10 mouse cellular contexts compared by ENCODE assay signal in genomic region chr6:83502656-83503055, GRCm38 (mm10). TPM values are rescaled to one million over a fixed set of nuclear protein-coding genes. Genes with fewer than 3 reads are reported as not detected.
DNase-seq lines count a peak whose midpoint lies in the region; ATAC-seq lines count a peak whose summit lies in the region.
"Had no signal": no experiment of that assay in that cellular context is flagged by ENCODE, and none has a peak within 500 bp of the region (broad histone marks: within the 10 kb centered on the region; RNA-seq: fewer than 3 reads in every experiment).

No protein-coding gene starts in this region.

- H3K27me3 ChIP-seq in hindbrain, embryonic 10.5 days (ENCODE audit: insufficient read depth, poor library complexity, severe bottlenecking): no peaks in the 10 kb centered on the region
- no peaks in the 10 kb centered on the region for H3K27me3 ChIP-seq in midbrain, embryonic 10.5 days (ENCODE audit: low read depth, poor library complexity, severe bottlenecking)
- H3K27me3 ChIP-seq: limb, embryonic 15.5 days had no signal

- peaks cover 23% of the 10 kb centered on the region for H3K4me1 ChIP-seq in hindbrain, embryonic 10.5 days (replicated peaks)
- H3K4me1 ChIP-seq in midbrain, embryonic 10.5 days: peaks cover 18% of the 10 kb centered on the region

- peak; percentile 29 for ATAC-seq in frontal cortex, adult (ENCODE audit: low TSS enrichment)

- H3K4me3 ChIP-seq in hindbrain, embryonic 10.5 days: no peak overlapping the region
- no peak overlapping the region for H3K4me3 ChIP-seq in midbrain, embryonic 10.5 days
- H3K4me3 ChIP-seq: limb, embryonic 15.5 days had no signal

- peaks cover 4% of the 10 kb centered on the region; the same call in 1 of the 2 replicates for H3K9me3 ChIP-seq in hindbrain, embryonic 10.5 days
- no peaks in the 10 kb centered on the region; the same call in 1 of the 2 replicates for H3K9me3 ChIP-seq in midbrain, embryonic 10.5 days (replicated peaks)
- H3K9me3 ChIP-seq: limb, embryonic 15.5 days had no signal

- DNase-seq in frontal cortex, postnatal 10 days (ENCODE audit: low spot score in 2 of 2): no peak
- DNase-seq in lung, adult 18-20 months: peak; percentile 51 to 71
- DNase-seq in lung, postnatal 14 days: no peak
- DNase-seq in heart, adult 9 months (ENCODE audit: low spot score in 2 of 2): peak; percentile 33 to 35
- peak; percentile 56 for DNase-seq in right cerebral cortex, postnatal 25 days
- DNase-seq in hindbrain, embryonic 10.5 days (ENCODE audit: low spot score): no peak
- no peak for DNase-seq in midbrain, embryonic 10.5 days (ENCODE audit: low spot score)
- DNase-seq: kidney, adult 18-20 months had no signal

- H3K27ac ChIP-seq in hindbrain, embryonic 10.5 days: no peak overlapping the region
- H3K27ac ChIP-seq in midbrain, embryonic 10.5 days (replicated peaks): no peak overlapping the region
- H3K27ac ChIP-seq: limb, embryonic 15.5 days had no signal

- H3K36me3 ChIP-seq in hindbrain, embryonic 10.5 days: peaks cover 29% of the 10 kb centered on the region; the same call in 1 of the 2 replicates
- peaks cover 22% of the 10 kb centered on the region for H3K36me3 ChIP-seq in midbrain, embryonic 10.5 days

- 84% methylated on average over 3 of the region's 3 CpGs for WGBS in hindbrain, embryonic 10.5 days
- 79% methylated on average over 3 of the region's 3 CpGs for WGBS in midbrain, embryonic 10.5 days

RNA-seq across cellular contexts. Expression of gene Dguok, which starts 4.1 kb away (rescaled TPM):
- 61.3 and 68.8 TPM in 2 replicates for polyA plus RNA-seq in hindbrain, embryonic 10.5 days (2016; fragmentation: Nextera tagmentation; extraction: Ambion mirVana)
- polyA plus RNA-seq in midbrain, embryonic 10.5 days (2016; fragmentation: Nextera tagmentation; extraction: Ambion mirVana): 60.3 and 61.7 TPM in 2 replicates

RNA-seq across cellular contexts. Expression of gene Actg2, which starts 33.4 kb away (rescaled TPM):
- 0.92 and 2.1 TPM in 2 replicates for polyA plus RNA-seq in hindbrain, embryonic 10.5 days (2016; fragmentation: Nextera tagmentation; extraction: Ambion mirVana)
- polyA plus RNA-seq in midbrain, embryonic 10.5 days (2016; fragmentation: Nextera tagmentation; extraction: Ambion mirVana): 0.49 and 1.9 TPM in 2 replicates

RNA-seq across cellular contexts. Expression of gene Tet3, which starts 43.8 kb away (rescaled TPM):
- 51.1 and 56.5 TPM in 2 replicates for polyA plus RNA-seq in hindbrain, embryonic 10.5 days (2016; fragmentation: Nextera tagmentation; extraction: Ambion mirVana)
- 45.1 and 51.0 TPM in 2 replicates for polyA plus RNA-seq in midbrain, embryonic 10.5 days (2016; fragmentation: Nextera tagmentation; extraction: Ambion mirVana)

Comparison
In these comparisons a context has a peak if more than half of its experiments do, and no peak if none do; other contexts are left out.
1. DNase-seq: peak in lung, adult 18-20 months (2 of 2), heart, adult 9 months (2 of 2) and right cerebral cortex, postnatal 25 days (single experiment); none in frontal cortex, postnatal 10 days (0 of 2), lung, postnatal 14 days (single experiment), hindbrain, embryonic 10.5 days (single experiment) and midbrain, embryonic 10.5 days (single experiment).